Mouse (Mus musculus): Measurements from ENCODE around the gene Zfp384.
"Not testable (repeated sequence)": the region's sequence is repeated elsewhere in the genome, so short reads cannot be mapped to it uniquely, and the experiment has no call there.

GRCm38 (mm10) chr6:125030532-125030931, 21.6 kb downstream of the Zfp384 start:
- peak; percentile 97 for TF ChIP-seq CTCF (IDR thresholded peaks at IDR 0.05; ENCODE audit: extremely low read depth, insufficient read depth, insufficient read length, insufficient replicate concordance)
- not testable (repeated sequence) for TF ChIP-seq POLR2A (IDR thresholded peaks at IDR 0.05; ENCODE audit: low read depth, low read length)

All from spleen, adult 2 months (tissue).